8 mouse cellular contexts compared by ENCODE assay signal in genomic region chr14:22964796-22965660, GRCm38 (mm10).
DNase-seq lines count a peak whose midpoint lies in the region; ATAC-seq and TF ChIP-seq lines count a peak whose summit lies in the region.

No protein-coding gene starts in this region.

- no peaks in the 10 kb centered on the region for H3K4me1 ChIP-seq in forebrain, embryonic 14.5 days (ENCODE audit: control insufficient read depth, insufficient read depth, low read length)
- no peaks in the 10 kb centered on the region for H3K4me1 ChIP-seq in forebrain, embryonic 11.5 days (replicated peaks; ENCODE audit: control insufficient read depth, insufficient read depth, low read length)
- H3K4me1 ChIP-seq in kidney, embryonic 14.5 days (ENCODE audit: control insufficient read depth, insufficient read depth, low read length): 0 out of 2 replicates have a peak, but pooled peaks cover 5% of the 10 kb centered on the region
- no peaks in the 10 kb centered on the region for H3K4me1 ChIP-seq in hindbrain, embryonic 16.5 days (ENCODE audit: control insufficient read depth, insufficient read depth, low read depth, low read length)

- 18% methylated on average over 9 of the region's 9 CpGs for WGBS in forebrain, embryonic 14.5 days
- 52% methylated on average over 9 of the region's 9 CpGs for WGBS in forebrain, embryonic 11.5 days
- WGBS in kidney, embryonic 14.5 days: 75% methylated on average over 9 of the region's 9 CpGs
- WGBS in hindbrain, embryonic 16.5 days: 46% methylated on average over 9 of the region's 9 CpGs

- DNase-seq in forebrain, embryonic 14.5 days (ENCODE audit: low spot score): peak; percentile 69
- no peak for DNase-seq in forebrain, embryonic 11.5 days (ENCODE audit: low spot score)
- DNase-seq in kidney, adult 9 months: peak; percentile 56
- DNase-seq in Patski (ENCODE audit: low read depth, low spot score): peak; percentile 89
- DNase-seq in right cerebral cortex, postnatal 25 days: no peak
- DNase-seq in layer of hippocampus, postnatal 10 days (ENCODE audit: low spot score in 2 of 2): no peak

- H3K9ac ChIP-seq in forebrain, embryonic 14.5 days (ENCODE audit: low read length): no peak overlapping the region
- H3K9ac ChIP-seq in forebrain, embryonic 11.5 days (ENCODE audit: low read length): no peak overlapping the region
- H3K9ac ChIP-seq in kidney, embryonic 14.5 days (ENCODE audit: low read depth, low read length): no peak overlapping the region
- H3K9ac ChIP-seq in hindbrain, embryonic 16.5 days (ENCODE audit: low read depth, low read length): no peak overlapping the region

- in situ Hi-C loops in Patski (cut with MboI; ENCODE audit: low pct_unique_long_range_greater_than_20kb): loop anchor here (5.0 to 10.0 kb wide), 2 partner anchors 77 to 80 kb away; no protein-coding TSS in a partner anchor

- H3K27ac ChIP-seq in forebrain, embryonic 14.5 days (ENCODE audit: low read depth, low read length): no peak overlapping the region
- no peak overlapping the region for H3K27ac ChIP-seq in forebrain, embryonic 11.5 days (ENCODE audit: low read depth, low read length)
- H3K27ac ChIP-seq in kidney, embryonic 14.5 days (ENCODE audit: low read depth, low read length): no peak overlapping the region
- no peak overlapping the region for H3K27ac ChIP-seq in hindbrain, embryonic 16.5 days (ENCODE audit: low read depth, low read length)

- ATAC-seq in forebrain, embryonic 14.5 days: peak; percentile 42; the same call in 1 of the 2 replicates
- no peak for ATAC-seq in forebrain, embryonic 11.5 days (replicated peaks; ENCODE audit: low FRiP score)
- ATAC-seq in kidney, embryonic 14.5 days (ENCODE audit: low FRiP score, low TSS enrichment): no peak
- ATAC-seq in Patski: peak; percentile 78
- peak; percentile 50; the same call in 1 of the 2 replicates for ATAC-seq in hindbrain, embryonic 16.5 days

- TF ChIP-seq CTCF in Patski (IDR thresholded peaks at IDR 0.05): no peak

- no peaks in the 10 kb centered on the region for H3K9me3 ChIP-seq in forebrain, embryonic 14.5 days (replicated peaks; ENCODE audit: control insufficient read depth, low read length)
- H3K9me3 ChIP-seq in forebrain, embryonic 11.5 days (ENCODE audit: control insufficient read depth, low read length): no peaks in the 10 kb centered on the region; the same call in 1 of the 2 replicates
- no peaks in the 10 kb centered on the region for H3K9me3 ChIP-seq in kidney, embryonic 14.5 days (ENCODE audit: control insufficient read depth, low read length)
- no peaks in the 10 kb centered on the region for H3K9me3 ChIP-seq in hindbrain, embryonic 16.5 days (ENCODE audit: control insufficient read depth, low read length)

- no peak overlapping the region for H3K4me2 ChIP-seq in forebrain, embryonic 14.5 days (ENCODE audit: low read length)
- no peak overlapping the region for H3K4me2 ChIP-seq in forebrain, embryonic 11.5 days (ENCODE audit: low read depth, low read length, severe bottlenecking)
- no peak overlapping the region for H3K4me2 ChIP-seq in kidney, embryonic 14.5 days (replicated peaks; ENCODE audit: low read depth, low read length)
- H3K4me2 ChIP-seq in hindbrain, embryonic 16.5 days (ENCODE audit: low read length): no peak overlapping the region

- H3K36me3 ChIP-seq in forebrain, embryonic 14.5 days (ENCODE audit: control insufficient read depth, insufficient read depth, low read length): no peaks in the 10 kb centered on the region
- no peaks in the 10 kb centered on the region for H3K36me3 ChIP-seq in forebrain, embryonic 11.5 days (ENCODE audit: control insufficient read depth, insufficient read depth, low read length)
- no peaks in the 10 kb centered on the region for H3K36me3 ChIP-seq in kidney, embryonic 14.5 days (ENCODE audit: control insufficient read depth, insufficient read depth, low read length)
- no peaks in the 10 kb centered on the region for H3K36me3 ChIP-seq in hindbrain, embryonic 16.5 days (ENCODE audit: control insufficient read depth, insufficient read depth, low read length)

- H3K27me3 ChIP-seq in forebrain, embryonic 14.5 days (replicated peaks; ENCODE audit: control insufficient read depth, insufficient read depth, low read length): no peaks in the 10 kb centered on the region
- no peaks in the 10 kb centered on the region for H3K27me3 ChIP-seq in forebrain, embryonic 11.5 days (ENCODE audit: control insufficient read depth, insufficient read depth, low read length)
- H3K27me3 ChIP-seq in kidney, embryonic 14.5 days (ENCODE audit: control insufficient read depth, insufficient read depth, low read length): no peaks in the 10 kb centered on the region
- H3K27me3 ChIP-seq in Patski: no peaks in the 10 kb centered on the region
- H3K27me3 ChIP-seq in hindbrain, embryonic 16.5 days (replicated peaks; ENCODE audit: control insufficient read depth, insufficient read depth, low read length): no peaks in the 10 kb centered on the region

- CTCF ChIA-PET in Patski (lab: Charles Lee): interaction anchor here (1.2 to 2.1 kb wide), 6 partner anchors 15 to 141 kb away, joined by 3 to 8 read pairs (median 4); no protein-coding TSS in a partner anchor

- no peak overlapping the region for H3K4me3 ChIP-seq in forebrain, embryonic 14.5 days (ENCODE audit: low read depth, low read length)
- no peak overlapping the region for H3K4me3 ChIP-seq in forebrain, embryonic 11.5 days (ENCODE audit: low read depth, low read length)
- H3K4me3 ChIP-seq in kidney, embryonic 14.5 days (ENCODE audit: low read length): no peak overlapping the region
- no peak overlapping the region for H3K4me3 ChIP-seq in hindbrain, embryonic 16.5 days (ENCODE audit: low read length)

- POLR2A ChIA-PET in Patski (lab: Charles Lee): interaction anchor here (0.6 to 1.3 kb wide), 5 partner anchors 22 to 560 kb away, joined by 3 to 8 read pairs (median 5); no protein-coding TSS in a partner anchor

Comparison
In these comparisons a context has a peak if more than half of its experiments do, and no peak if none do; other contexts are left out.
1. ATAC-seq: peak in forebrain, embryonic 14.5 days (single experiment), Patski (single experiment) and hindbrain, embryonic 16.5 days (single experiment); none in forebrain, embryonic 11.5 days (single experiment) and kidney, embryonic 14.5 days (single experiment).
2. DNase-seq: peak in forebrain, embryonic 14.5 days (single experiment), kidney, adult 9 months (single experiment) and Patski (single experiment); none in forebrain, embryonic 11.5 days (single experiment), right cerebral cortex, postnatal 25 days (single experiment) and layer of hippocampus, postnatal 10 days (0 of 2).